Mouse (Mus musculus) olfactory bulb, adult 2 months (tissue): ENCODE measurements around the gene Lhfp. TPM values are rescaled to one million over a fixed set of nuclear protein-coding genes. Genes with fewer than 3 reads are reported as not detected.

ENCODE experiments used
- H3K27ac ChIP-seq: fragments of 200-500 bp; 2 replicates; pipeline ENCODE4 v1.5.1; 2012; ENCODE audit warnings: low read depth, low read length; ENCODE audit not compliant: insufficient read depth
- H3K4me1 ChIP-seq: fragments of 200-500 bp; 2 replicates; pipeline ENCODE4 v1.6.1; 2012; ENCODE audit warnings: low read length; ENCODE audit not compliant: control insufficient read depth, insufficient read depth
- H3K4me3 ChIP-seq: fragments of 200-500 bp; 2 replicates; pipeline ENCODE4 v1.5.1; 2012; ENCODE audit warnings: mild to moderate bottlenecking, low read depth, low read length, moderate library complexity; ENCODE audit not compliant: insufficient read depth
- CTCF ChIP-seq: fragments of 200-500 bp; IDR thresholded peaks from 2 replicates; pipeline ENCODE4 v1.5.1; 2012; ENCODE audit warnings: low read depth, mild to moderate bottlenecking, low read length, moderate library complexity; ENCODE audit not compliant: insufficient read depth
- POLR2A ChIP-seq: fragments of 200-500 bp; IDR thresholded peaks from 2 replicates; pipeline ENCODE4 v1.6.1; 2012; ENCODE audit warnings: mild to moderate bottlenecking, low read depth, low read length, moderate library complexity; ENCODE audit not compliant: insufficient read depth
- WGBS: fragments of 180-500 bp; shearing (Covaris S2); methylation state at CpG from one replicate; pipeline ENCODE4 v1.1.7; 2018; 5-methylcytosine and 5-hydroxymethylcytosine counted together
- polyA plus RNA-seq: library from polyadenylated mRNA; stranded (reverse); fragments of >200 nt; gene quantifications from 2 replicates; pipeline ENCODE4 v1.2.4, GENCODE M21; 2012; ENCODE audit warnings: low replicate concordance; ENCODE audit not compliant: missing spikeins, insufficient read depth, insufficient read length

Lhfp gene
- polyA plus RNA-seq, 1 experiment = not detected

DNA sequence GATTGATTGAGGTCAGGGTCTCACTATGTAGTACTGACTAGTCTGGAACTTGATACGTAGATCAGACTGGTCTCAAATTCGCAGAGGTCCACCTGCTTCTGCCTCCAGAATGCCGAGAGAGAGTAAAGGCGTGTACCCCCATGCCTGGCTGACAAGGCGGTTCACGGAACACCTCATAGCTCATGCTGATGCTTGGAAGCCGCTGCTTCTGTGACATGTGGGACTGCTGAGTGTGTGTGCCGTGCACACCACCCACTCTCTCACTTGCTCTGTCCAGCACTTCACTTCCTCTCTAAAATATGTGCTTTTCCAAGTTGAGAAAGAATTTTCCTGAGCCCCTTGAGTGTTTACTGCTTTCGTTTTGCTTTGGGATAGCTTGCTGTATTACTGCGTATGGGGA, 15.1 kb downstream of the Lhfp start:
- H3K4me1 ChIP-seq = peaks cover 5% of the 10 kb centered on the region; the same call in 1 of the 2 replicates
- TF ChIP-seq CTCF (no peak), POLR2A (no peak)
- no peak overlapping the region for H3K27ac ChIP-seq
- no peak overlapping the region for H3K4me3 ChIP-seq
- WGBS = 85% methylated on average over 10 of the region's 10 CpGs

DNA sequence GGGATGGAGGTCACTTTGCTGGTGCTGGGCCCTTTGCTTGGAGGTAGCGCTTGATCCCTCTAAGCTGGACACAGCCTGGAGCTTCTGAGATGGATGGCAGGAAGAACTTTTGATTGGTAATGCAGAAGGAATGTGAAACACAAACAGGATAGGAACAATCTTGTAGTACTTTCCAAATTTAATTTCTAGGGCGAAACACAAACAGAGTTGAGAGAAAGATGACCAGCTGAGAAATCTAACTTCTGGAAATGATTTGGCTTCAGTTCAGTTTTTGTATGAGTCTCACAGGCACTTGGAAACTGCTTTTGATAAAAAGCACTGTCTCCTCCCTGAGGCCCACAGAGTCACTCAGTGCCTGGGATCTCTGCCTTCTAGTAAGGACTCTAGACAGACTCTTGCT, 18.6 kb downstream of the Lhfp start:
- H3K4me1 ChIP-seq = peaks cover 10% of the 10 kb centered on the region; the same call in 1 of the 2 replicates
- WGBS = 85% methylated on average over 2 of the region's 2 CpGs
- H3K27ac ChIP-seq = no peak overlapping the region
- H3K4me3 ChIP-seq = no peak overlapping the region
- no peak for TF ChIP-seq CTCF
- TF ChIP-seq POLR2A = no peak

- TF ChIP-seq POLR2A (no peak), CTCF (no peak)
- 56% methylated on average over 13 of the region's 13 CpGs for WGBS
- no peak overlapping the region for H3K27ac ChIP-seq
Measured at GRCm38 (mm10) chr3:53063423-53064147, 22.3 kb downstream of the Lhfp start.

DNA sequence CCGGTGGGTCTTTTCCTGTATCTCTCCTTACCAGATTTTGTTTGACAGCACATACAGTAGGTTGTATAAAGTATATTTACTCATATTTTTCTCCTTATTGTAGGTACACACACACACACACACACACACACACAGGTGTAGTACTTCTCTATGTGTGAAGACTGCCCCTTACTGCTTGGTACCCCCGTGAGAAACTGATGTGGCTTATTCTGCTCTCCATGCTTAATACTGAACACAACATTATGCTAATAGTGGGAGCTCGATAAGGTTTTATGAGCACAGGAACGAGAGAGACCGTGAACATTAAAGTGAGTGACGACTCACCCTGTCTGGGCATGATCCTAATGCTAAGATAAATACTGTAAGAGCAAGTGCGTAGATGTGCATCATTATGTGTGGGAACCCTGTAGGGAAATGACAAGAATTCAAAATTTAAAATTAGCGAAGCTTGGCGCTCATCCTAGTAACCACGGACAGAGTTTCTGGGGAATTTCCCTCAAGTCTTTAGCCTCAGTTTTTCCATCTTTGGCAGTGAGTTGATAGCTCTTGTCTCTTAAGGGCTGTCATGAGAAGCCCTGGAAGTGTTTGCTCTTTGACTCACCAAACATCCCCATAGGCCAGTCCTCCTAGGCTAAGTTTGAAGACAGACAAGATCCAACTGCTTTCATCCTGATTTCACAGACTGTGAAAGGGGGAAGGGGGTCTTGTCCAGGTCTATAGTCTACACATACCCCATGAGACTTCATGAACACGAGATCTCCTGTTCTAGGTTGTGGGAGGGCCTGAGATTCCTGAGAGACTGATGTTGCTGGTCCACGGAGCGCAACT, 24.2 kb downstream of the Lhfp start:
- TF ChIP-seq CTCF (no peak), POLR2A (no peak)
- Histone ChIP-seq H3K4me1 (peaks cover 5% of the 10 kb centered on the region; the same call in 1 of the 2 replicates), H3K27ac (no peak overlapping the region), H3K4me3 (no peak overlapping the region)
- WGBS = 85% methylated on average over 13 of the region's 13 CpGs

More at GRCm38 (mm10) chr3:53063423-53064147, 22.3 kb downstream of the Lhfp start:
- H3K4me3 ChIP-seq = no peak overlapping the region
- H3K4me1 ChIP-seq = peaks cover 8% of the 10 kb centered on the region; the same call in 1 of the 2 replicates

DNA sequence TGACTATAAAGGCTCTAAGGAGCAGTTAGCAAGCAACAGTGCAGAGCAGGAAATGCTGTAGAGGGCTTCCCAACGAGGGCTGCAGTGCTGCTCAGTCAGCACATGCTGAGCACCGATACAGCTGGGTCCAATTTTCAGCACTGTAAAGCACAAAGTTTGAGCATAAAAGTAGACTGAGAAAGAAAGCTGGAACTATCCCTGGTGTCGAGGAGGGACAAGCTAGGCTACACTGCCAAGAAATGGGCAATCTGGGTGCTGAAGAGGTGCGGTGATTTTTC, 24.7 kb downstream of the Lhfp start:
- TF ChIP-seq POLR2A (no peak), CTCF (no peak)
- Histone ChIP-seq H3K27ac (no peak overlapping the region), H3K4me1 (peaks cover 5% of the 10 kb centered on the region; the same call in 1 of the 2 replicates), H3K4me3 (no peak overlapping the region)
- WGBS = 50% methylated on average over 4 of the region's 4 CpGs

- H3K27ac ChIP-seq = no peak overlapping the region
- H3K4me3 ChIP-seq = no peak overlapping the region
- TF ChIP-seq CTCF = no peak
- TF ChIP-seq POLR2A = no peak
- peaks cover 3% of the 10 kb centered on the region; the same call in 1 of the 2 replicates for H3K4me1 ChIP-seq
- WGBS = 89% methylated on average over 5 of the region's 5 CpGs
Measured at GRCm38 (mm10) chr3:53068399-53068798, 27.1 kb downstream of the Lhfp start.

GRCm38 (mm10) chr3:53074264-53074663, 32.9 kb downstream of the Lhfp start:
- H3K4me1 ChIP-seq = no peaks in the 10 kb centered on the region
- WGBS = 89% methylated on average over 4 of the region's 4 CpGs
- no peak overlapping the region for H3K27ac ChIP-seq
- no peak for TF ChIP-seq CTCF
- TF ChIP-seq POLR2A = no peak
- no peak overlapping the region for H3K4me3 ChIP-seq

- Histone ChIP-seq H3K4me3 (no peak overlapping the region), H3K27ac (no peak overlapping the region), H3K4me1 (no peaks in the 10 kb centered on the region)
- 79% methylated on average over 3 of the region's 3 CpGs for WGBS
- TF ChIP-seq POLR2A (no peak), CTCF (no peak)
Measured at GRCm38 (mm10) chr3:53074761-53075160, 33.4 kb downstream of the Lhfp start.

- TF ChIP-seq CTCF (no peak), POLR2A (no peak)
- Histone ChIP-seq H3K4me3 (no peak overlapping the region), H3K27ac (no peak overlapping the region), H3K4me1 (peaks cover 2% of the 10 kb centered on the region; the same call in 1 of the 2 replicates)
- WGBS = 93% methylated on average over 6 of the region's 6 CpGs
Measured at GRCm38 (mm10) chr3:53080286-53080685, 39.0 kb downstream of the Lhfp start.

- 98% methylated on average over 8 of the region's 8 CpGs for WGBS
Measured at GRCm38 (mm10) chr3:53080710-53081109, 39.4 kb downstream of the Lhfp start.

More at GRCm38 (mm10) chr3:53080710-53081109, 39.4 kb downstream of the Lhfp start:
- TF ChIP-seq POLR2A = no peak
- TF ChIP-seq CTCF = no peak
- Histone ChIP-seq H3K4me3 (no peak overlapping the region), H3K27ac (no peak overlapping the region), H3K4me1 (peaks cover 2% of the 10 kb centered on the region; the same call in 1 of the 2 replicates)
